Comparison of ENCODE assay signal across 1 mouse cellular context in genomic region chr2:122243671-122244131, GRCm38 (mm10).
TF ChIP-seq lines count a peak whose summit lies in the region.

No protein-coding gene starts in this region.

TF ChIP-seq in CH12.LX, 34 proteins besides CTCF, POLR2A, EP300 and RAD21 (continued from another document):
- TF ChIP-seq RCOR1 (conservative IDR thresholded peaks at IDR 0.05; ENCODE audit: low read depth, low read length) (no peak), NRF1 (IDR thresholded peaks at IDR 0.05; ENCODE audit: low read depth, low read length) (peak; percentile 31; the same call in 1 of the 2 replicates), CHD2 (IDR thresholded peaks at IDR 0.05; ENCODE audit: low read length) (no peak), ETS1 (conservative IDR thresholded peaks at IDR 0.05; ENCODE audit: low read depth, low read length) (no peak), IRF4 (IDR thresholded peaks at IDR 0.05; ENCODE audit: low read depth, low read length) (peak; percentile 36; the same call in 1 of the 2 replicates), ELF1 (IDR thresholded peaks at IDR 0.05; ENCODE audit: low read depth, low read length) (peak; percentile 43; the same call in 1 of the 2 replicates), JUND (conservative IDR thresholded peaks at IDR 0.05; ENCODE audit: low read depth, low read length) (peak; percentile 70), USF1 (IDR thresholded peaks at IDR 0.05; ENCODE audit: low read depth, low read length) (no peak), E2F4 (IDR thresholded peaks at IDR 0.05; ENCODE audit: insufficient replicate concordance, low read depth, low read length) (no peak), MYC (IDR thresholded peaks at IDR 0.05; ENCODE audit: low read depth, low read length) (peak; percentile 65; the same call in 1 of the 2 replicates), NELFE (IDR thresholded peaks at IDR 0.05; ENCODE audit: low read depth, low read length) (peak; percentile 38; the same call in 1 of the 2 replicates), PAX5 (IDR thresholded peaks at IDR 0.05; ENCODE audit: low read length) (no peak), TCF12 (IDR thresholded peaks at IDR 0.05; ENCODE audit: low read depth, low read length) (peak; percentile 36; the same call in 1 of the 2 replicates), ZC3H11A (IDR thresholded peaks at IDR 0.05; ENCODE audit: low read depth, low read length) (peak; percentile 47; the same call in 1 of the 2 replicates), SIN3A (IDR thresholded peaks at IDR 0.05; ENCODE audit: low read length) (no peak), MAFK (IDR thresholded peaks at IDR 0.05; ENCODE audit: insufficient replicate concordance, low read length) (no peak), SMC3 (IDR thresholded peaks at IDR 0.05; ENCODE audit: low read depth, low read length) (peak; percentile 95), ZNF384 (IDR thresholded peaks at IDR 0.05; ENCODE audit: low read depth, low read length) (no peak), BHLHE40 (IDR thresholded peaks at IDR 0.05; ENCODE audit: low read depth, low read length) (no peak), MAZ (IDR thresholded peaks at IDR 0.05; ENCODE audit: low read depth, low read length) (no peak), MEF2A (IDR thresholded peaks at IDR 0.05; ENCODE audit: borderline replicate concordance, low read depth, low read length) (peak; percentile 61; the same call in 1 of the 2 replicates), CHD1 (IDR thresholded peaks at IDR 0.05; ENCODE audit: low read depth, low read length) (no peak), MAX (IDR thresholded peaks at IDR 0.05; ENCODE audit: low read length) (peak; percentile 37; the same call in 1 of the 2 replicates), GABPA (IDR thresholded peaks at IDR 0.05; ENCODE audit: insufficient replicate concordance, low read depth, low read length) (no peak), HCFC1 (IDR thresholded peaks at IDR 0.05; ENCODE audit: low read depth, low read length) (no peak), ZKSCAN1 (IDR thresholded peaks at IDR 0.05; ENCODE audit: borderline replicate concordance, low read depth, low read length) (no peak), KAT2A (IDR thresholded peaks at IDR 0.05; ENCODE audit: insufficient replicate concordance, low read length) (no peak), MXI1 (IDR thresholded peaks at IDR 0.05; ENCODE audit: low read depth, low read length) (no peak), JUN (IDR thresholded peaks at IDR 0.05; ENCODE audit: insufficient read depth, low read depth, low read length) (peak; percentile 50; the same call in 1 of the 2 replicates)
